Mouse (Mus musculus): Measurements from ENCODE around the gene Cbr2.

DNA sequence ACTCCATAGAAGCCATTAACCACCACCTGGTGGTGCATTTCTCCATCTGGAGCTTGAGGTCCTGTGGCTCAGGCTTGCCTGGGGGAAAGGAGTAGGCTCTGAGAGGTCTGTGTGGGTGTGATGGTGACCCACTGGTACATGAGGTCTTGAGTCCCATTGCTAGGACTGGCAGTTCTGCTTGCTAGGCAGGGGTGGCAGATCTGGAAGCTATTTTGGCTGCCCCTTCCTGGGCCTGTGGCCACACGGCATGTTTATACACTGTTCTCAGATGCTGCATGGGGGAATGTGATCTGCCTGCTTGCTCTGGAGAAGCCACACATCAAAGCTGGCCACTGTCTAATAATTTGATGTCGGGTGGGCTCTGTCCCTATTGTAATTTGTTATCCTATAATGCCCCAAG is 47.8 kb downstream of the Cbr2 start:
- TF ChIP-seq TAL1 (IDR thresholded peaks at IDR 0.05; ENCODE audit: low read length) (no peak), GATA1 (IDR thresholded peaks at IDR 0.05; ENCODE audit: low read length) (no peak)

Data from erythroblast, embryonic 14.5 days (primary cell).